Mouse (Mus musculus) thymus, postnatal 25 days (tissue): ENCODE results near the gene Tead3.
"Not testable (repeated sequence)": the region's sequence is repeated elsewhere in the genome, so short reads cannot be mapped to it uniquely, and the experiment has no call there.

Experiments used
- DNase-seq: peaks from one replicate; pipeline ENCODE4 v3.0.0; 2022

Tead3 gene

GRCm38 (mm10) chr17:28329503-28330231, 20.9 kb downstream of the Tead3 start:
- no peak for DNase-seq

DNA sequence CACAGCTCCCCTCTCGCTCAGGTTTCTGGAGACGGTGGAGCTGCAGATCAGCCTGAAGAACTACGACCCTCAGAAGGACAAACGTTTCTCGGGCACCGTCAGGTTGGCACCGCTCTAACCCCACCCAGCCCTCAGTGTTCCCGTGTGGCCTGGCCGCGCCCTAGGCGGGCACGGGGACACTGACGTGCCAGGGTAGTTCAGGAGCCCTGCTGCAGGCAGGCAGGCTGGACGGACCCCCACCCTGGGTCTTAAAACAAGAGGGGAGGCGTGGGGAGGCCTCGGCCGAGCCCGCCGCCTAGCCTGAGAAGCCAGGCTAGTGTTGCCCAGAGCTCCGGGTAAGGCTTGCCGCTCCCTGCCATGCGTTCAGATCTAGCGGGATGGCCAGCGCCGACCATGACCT, 21.7 kb downstream of the Tead3 start:
- no peak for DNase-seq

GRCm38 (mm10) chr17:28328366-28328928, 22.2 kb downstream of the Tead3 start, which contains the start of gene Rpl10a:
Gene Rpl10a (plus strand): TSS chr17:28328471.
- peak; percentile 98 for DNase-seq

DNA sequence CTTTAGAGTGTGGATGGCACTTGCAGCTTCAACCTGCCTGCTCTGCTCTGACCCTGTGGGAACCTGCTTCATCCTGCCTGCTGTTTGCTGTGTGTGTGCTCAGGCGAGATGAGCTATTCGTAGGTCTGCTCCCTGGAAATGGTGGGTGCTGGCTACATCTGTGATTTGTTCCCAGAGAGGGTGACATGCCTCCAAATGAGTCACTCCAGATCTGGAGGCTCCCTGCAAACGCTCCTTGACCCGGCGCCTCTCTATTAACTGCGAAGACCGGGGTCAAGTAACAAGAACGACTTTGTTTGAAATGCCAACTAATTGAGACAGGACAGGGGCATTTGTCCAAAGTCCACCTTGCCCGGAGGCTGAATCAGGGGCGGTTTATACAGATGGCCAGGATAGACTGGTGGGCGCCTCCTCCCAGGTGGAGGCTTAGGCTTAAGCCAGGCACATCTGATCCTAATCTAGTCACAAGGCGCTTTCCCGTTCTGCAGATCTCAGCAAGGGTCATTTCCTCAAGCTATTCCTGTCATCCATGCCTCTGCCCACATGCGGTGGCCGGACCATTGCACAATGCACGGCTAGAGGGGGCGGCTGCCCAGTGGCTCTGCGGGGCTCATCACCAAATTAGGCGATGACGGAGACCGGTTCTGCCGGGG, 22.8 kb downstream of the Tead3 start:
- DNase-seq, result no peak

DNA sequence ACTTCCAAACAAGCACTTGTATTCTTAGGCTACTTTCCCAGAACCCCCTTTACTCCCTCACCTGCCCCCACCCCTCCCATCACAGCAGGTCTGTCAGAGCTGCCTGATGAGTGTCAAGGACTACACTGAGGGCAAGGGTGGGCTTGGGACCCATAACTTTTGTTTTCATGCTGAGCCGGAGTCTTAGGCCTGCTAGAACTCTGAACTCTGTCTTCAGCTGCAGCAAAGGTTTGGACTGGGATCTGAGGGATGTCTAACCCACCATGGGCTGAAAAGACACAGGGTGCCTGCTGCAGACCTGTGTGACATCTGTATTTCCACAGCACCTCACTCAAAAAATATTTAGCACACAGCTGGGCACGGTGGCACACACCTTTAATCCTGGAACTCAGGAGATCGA, 23.7 kb downstream of the Tead3 start:
- no peak for DNase-seq

DNA sequence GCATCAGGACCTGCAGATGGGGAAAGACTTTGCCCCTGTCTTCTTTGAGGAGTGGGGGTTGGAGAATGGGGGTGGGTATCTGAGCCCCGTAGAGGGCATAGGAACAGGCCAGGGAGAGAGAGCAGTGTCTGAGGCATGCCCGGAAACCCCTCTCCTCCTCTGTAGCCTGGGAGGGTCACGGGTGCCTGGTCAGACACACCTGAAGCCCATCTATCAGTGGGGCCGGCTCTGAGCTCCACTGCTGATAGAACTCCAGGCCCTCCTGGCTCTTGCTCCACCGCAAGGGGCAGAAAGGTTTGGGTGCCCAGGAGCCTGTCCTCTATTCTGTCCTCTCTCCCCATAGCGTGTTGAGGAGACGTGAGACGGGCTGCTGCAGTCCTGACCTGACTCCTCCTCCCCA, 24.9 kb downstream of the Tead3 start:
- DNase-seq, result no peak

DNA sequence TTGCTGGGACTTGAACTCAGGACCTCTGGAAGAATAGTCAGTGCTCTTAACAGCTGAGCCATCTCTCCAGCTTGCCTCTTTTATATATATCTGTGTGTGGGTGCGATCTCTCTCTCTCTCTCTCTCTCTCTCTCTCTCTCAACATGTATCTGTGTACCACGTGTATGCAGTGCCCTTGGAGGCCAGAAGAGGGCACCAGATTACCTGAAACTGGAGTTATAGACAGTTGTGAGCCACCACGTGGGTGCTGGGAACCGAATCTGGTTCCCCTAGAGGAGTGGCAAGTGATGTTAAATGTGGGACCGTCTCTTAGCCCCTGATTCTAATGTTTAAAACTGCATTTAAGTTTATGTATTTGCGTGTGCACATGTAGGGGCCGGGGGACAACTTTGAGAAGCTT, 26.2 kb downstream of the Tead3 start:
- DNase-seq, result not testable (repeated sequence)

DNA sequence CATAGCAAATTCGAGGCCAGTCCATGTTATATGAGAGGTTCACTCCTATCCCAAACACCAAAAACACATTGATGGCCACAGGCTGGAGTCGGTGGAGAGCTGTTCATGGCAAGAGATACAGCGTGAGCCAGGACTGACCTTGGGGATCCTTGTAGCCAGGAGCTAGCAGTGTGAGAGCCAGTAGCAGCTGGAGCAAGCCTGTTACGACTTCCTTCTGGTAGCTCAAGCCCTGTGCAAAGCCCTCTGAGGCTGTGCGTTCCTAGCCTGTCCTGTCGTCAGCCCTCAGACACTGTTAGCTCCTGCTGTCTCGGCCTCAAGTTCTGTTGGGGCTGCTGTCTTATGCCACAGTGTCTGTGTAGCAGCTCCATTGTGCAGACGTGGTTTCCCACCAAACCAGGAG, 26.8 kb downstream of the Tead3 start:
- no peak for DNase-seq

- no peak for DNase-seq
These were observed 28.9 kb downstream of the Tead3 start for GRCm38 (mm10) chr17:28321700-28322099.

- DNase-seq, result no peak
These were observed 32.9 kb downstream of the Tead3 start for GRCm38 (mm10) chr17:28317725-28318124.

- no peak for DNase-seq
These were observed 33.5 kb downstream of the Tead3 start for GRCm38 (mm10) chr17:28317091-28317490.

DNA sequence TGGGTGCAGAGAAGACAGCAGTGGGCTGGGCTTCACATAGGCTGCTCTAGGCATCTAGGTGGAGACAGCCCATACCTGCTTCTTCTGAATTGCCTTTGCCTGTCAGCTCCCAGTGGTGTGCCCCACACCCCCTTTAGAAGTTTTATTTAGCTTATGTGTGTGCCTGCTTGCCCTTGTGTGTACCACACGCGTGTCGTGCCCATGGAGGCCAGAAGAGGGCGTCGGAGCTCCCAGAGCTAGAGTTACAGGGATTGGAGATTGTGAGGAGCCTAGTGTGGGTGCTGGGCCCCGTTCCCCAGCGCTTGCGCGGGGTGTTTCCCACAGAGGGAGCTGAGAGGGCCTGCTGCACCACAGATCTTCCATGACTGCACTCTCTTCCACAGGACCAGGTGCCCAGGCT, 34.1 kb downstream of the Tead3 start:
- DNase-seq, result no peak

DNA sequence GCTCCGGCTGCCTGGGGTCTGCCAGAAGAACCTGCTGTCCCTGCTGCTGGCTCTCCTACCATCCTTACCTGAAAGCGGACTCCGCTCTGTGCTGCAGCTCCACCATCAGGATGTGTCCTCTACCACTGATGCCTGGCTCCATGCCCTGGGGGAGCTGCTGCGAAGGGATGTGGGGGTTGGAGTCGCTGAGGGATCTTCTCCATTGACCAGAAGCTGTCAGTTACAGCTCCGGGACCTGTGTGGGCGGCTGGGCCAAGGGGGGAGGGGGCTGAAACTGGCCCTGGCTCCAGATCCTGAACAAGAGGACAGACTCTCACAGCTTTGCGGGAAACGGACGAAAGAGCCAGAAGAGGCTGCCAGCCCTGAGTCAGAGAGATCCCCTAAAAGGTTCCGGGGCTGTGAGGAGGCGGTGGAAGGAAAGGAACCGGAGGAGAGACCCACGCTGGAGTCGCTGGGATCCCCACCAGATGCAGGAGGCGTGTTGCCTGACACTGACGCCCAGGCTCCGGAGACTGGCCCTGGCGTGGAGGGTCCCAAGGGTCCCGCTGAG, 34.9 kb downstream of the Tead3 start:
- DNase-seq, result no peak

GRCm38 (mm10) chr17:28313880-28314225, 36.8 kb downstream of the Tead3 start:
- DNase-seq, result no peak

DNA sequence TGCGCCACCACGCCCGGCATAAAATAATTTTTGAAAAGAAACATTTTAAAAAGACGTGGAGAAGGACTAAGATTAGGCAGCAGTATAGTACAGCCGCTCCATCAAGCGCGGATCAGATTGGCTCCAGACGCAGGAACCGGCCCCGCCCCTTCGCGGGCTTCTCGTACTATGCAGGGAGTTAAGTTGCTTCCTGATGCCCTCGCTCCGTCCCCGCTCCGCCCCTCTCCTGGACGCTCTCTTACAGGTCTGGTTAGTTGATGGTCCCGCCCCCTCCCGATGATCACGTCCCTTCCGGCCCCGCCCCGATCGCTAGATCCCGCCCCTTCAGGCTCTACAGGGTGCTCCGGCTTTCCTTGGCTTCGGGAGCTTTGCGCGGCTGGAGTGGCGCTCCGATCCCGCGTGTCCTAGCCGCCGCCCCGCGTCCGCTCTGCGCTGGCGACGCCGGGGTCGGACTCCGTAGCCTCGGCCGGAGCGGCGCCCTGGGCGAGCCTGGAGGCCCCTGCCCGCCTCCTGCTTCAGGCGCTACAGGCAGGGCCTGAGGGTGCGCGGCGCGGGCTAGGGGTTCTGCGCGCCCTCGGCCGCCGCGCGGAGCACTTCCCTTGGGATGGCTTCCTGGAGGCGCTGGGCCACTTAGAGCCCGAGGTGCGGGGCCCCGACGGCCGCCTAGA, 37.3 kb downstream of the Tead3 start, which contains the start of gene Fance:
Gene Fance, plus strand, starts transcription at position 308 of the 668 bp plus-strand sequence.
- peak; percentile 94 for DNase-seq

- DNase-seq, result peak; percentile 49
These were observed 38.1 kb downstream of the Tead3 start for GRCm38 (mm10) chr17:28312232-28313211.

DNA sequence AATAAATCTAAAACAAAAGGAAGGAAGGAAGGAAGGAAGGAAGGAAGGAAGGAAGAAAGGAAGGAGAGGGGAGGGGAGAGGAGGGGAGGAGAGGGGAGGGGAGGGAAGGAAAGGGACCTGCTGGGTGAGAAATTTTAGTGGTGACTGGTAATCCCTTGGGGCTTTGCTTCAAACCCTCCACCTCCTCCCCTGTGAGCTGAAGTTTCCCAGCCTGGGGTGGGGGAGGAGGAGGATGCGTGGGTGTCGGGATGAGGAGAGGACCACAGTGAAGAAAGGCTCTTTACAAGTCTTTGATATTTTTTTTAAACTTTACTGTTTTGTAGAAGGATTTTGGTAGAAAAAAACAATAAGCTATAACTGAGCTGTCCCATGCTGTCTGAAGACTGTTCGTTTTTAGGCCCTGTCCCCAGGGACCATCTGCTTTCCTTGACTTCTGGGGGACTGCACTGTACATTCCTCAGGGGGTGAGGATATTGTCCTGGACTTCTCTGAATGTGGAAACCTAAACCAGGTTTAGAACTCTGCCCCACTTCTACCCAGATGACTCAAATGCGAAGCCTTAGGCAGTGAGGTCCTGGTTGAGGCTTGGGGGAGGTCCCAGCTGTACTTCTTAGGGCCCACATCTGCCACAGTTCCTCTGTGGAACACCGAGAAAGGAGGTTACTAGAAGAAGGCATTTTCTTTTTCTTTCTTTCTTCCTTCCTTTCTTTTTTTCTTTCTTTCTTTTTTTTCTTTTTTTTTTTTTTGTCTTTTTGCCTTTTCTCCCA, 39.1 kb downstream of the Tead3 start:
- DNase-seq, result no peak

- no peak for DNase-seq
These were observed 39.8 kb downstream of the Tead3 start for GRCm38 (mm10) chr17:28310831-28311230.

- DNase-seq, result peak; percentile 91
These were observed 42.1 kb downstream of the Tead3 start for GRCm38 (mm10) chr17:28308297-28309195.

DNA sequence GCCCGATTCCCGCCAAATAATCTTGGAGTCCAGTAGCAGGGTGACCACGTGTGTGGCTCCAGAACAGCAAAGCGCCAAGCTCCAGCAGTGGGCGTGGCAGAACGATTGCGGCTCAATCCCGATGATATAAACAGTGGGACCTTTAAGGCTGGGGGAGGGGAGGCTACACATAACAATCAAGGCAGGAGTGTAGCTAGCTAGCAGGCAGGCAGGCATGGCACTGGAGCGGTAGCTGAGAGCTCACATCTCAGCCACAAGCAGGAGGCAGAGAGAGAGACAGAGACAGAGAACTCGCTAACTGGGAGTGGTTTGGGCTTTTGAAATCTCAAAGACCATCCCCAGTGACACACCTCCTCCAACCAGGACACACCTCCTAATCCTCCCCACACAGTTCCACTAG, 45.4 kb downstream of the Tead3 start:
- no peak for DNase-seq
